ENCODE assay signal across 15 mouse cellular contexts in the genomic region with DNA sequence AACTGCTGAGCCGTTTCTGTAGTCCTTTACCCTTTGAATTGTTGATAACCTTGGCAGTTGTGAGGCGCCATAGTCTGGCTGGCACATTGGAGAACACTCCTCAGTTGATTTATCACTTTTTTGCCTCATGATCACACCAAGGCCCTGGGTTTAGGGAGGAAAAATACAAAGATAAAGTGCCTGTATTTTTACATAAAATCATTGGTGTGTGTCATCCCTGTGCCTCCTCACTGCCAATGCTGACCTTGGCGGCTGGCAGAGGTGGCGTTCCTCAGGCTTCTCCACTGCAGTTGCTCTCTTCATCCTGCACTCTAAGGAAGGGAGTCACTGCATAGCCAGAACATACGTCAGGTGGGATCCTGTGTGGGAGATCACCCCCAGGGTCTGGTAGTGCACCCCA.
"Had no signal": no experiment of that assay in that cellular context is flagged by ENCODE, and none has a peak within 500 bp of the region (broad histone marks: within the 10 kb centered on the region; RNA-seq: fewer than 3 reads in every experiment).

No protein-coding gene starts in this region.

- H3K27me3 ChIP-seq: liver, embryonic 15.5 days; midbrain, embryonic 13.5 days; neural tube, embryonic 15.5 days had no signal

- DNase-seq: kidney, adult 8-10 months; kidney, postnatal 10 days; left cerebral cortex, postnatal 4 days; lung, adult 2 months; lung, postnatal 36 days; right cerebral cortex, adult 18-20 months; right cerebral cortex, postnatal 25 days; thymus, postnatal 4 days had no signal

- H3K27ac ChIP-seq: liver, embryonic 15.5 days; midbrain, embryonic 13.5 days; neural tube, embryonic 15.5 days; stomach, postnatal 0 days had no signal

- H3K9ac ChIP-seq: liver, embryonic 15.5 days; midbrain, embryonic 13.5 days; neural tube, embryonic 15.5 days had no signal

- H3K9me3 ChIP-seq: liver, embryonic 15.5 days; midbrain, embryonic 13.5 days; neural tube, embryonic 15.5 days had no signal

- ATAC-seq: lung, postnatal 0 days; midbrain, embryonic 13.5 days had no signal

- H3K4me3 ChIP-seq: liver, embryonic 15.5 days; midbrain, embryonic 13.5 days; myocyte; neural tube, embryonic 15.5 days had no signal

- H3K4me2 ChIP-seq: liver, embryonic 11.5 days; liver, embryonic 15.5 days; midbrain, embryonic 13.5 days; neural tube, embryonic 15.5 days had no signal

- H3K36me3 ChIP-seq: liver, embryonic 15.5 days; midbrain, embryonic 13.5 days; neural tube, embryonic 15.5 days had no signal

- H3K4me1 ChIP-seq: liver, embryonic 15.5 days; midbrain, embryonic 13.5 days; neural tube, embryonic 15.5 days had no signal
